Mouse (Mus musculus) common myeloid progenitor, adult 5-6 weeks (primary cell): Measurements from ENCODE around the gene Prkrip1. TPM values are rescaled to one million over a fixed set of nuclear protein-coding genes. Genes with fewer than 3 reads are reported as not detected.
"Not testable (repeated sequence)": the region's sequence is repeated elsewhere in the genome, so short reads cannot be mapped to it uniquely, and the experiment has no call there.

Experiments
- ATAC-seq: replicated peaks from 2 replicates; pipeline ENCODE4 v1.8.0; 2016; ENCODE audit warnings: low read depth, mild to moderate bottlenecking, moderate TSS enrichment, inconsistent platforms; ENCODE audit not compliant: poor library complexity, severe bottlenecking
- total RNA-seq: library from RNA; stranded (forward); fragments of 200-1000, 187-1606 nt; gene quantifications from 2 replicates; pipeline ENCODE4 v1.2.3, GENCODE M21; 2017

The Prkrip1 gene
- total RNA-seq, 1 experiment from 2014 or later, result 24.2 TPM

- no peak for ATAC-seq
Measured at GRCm38 (mm10) chr5:136168071-136168470, 30.7 kb downstream of the Prkrip1 start.

- ATAC-seq, result no peak
Measured at GRCm38 (mm10) chr5:136167296-136167695, 31.5 kb downstream of the Prkrip1 start.

GRCm38 (mm10) chr5:136165246-136165645 lies 33.5 kb downstream of the Prkrip1 start:
- no peak for ATAC-seq

- ATAC-seq, result no peak
Measured at GRCm38 (mm10) chr5:136163807-136164474, 34.8 kb downstream of the Prkrip1 start.

- ATAC-seq, result not testable (repeated sequence)
Measured at GRCm38 (mm10) chr5:136160084-136160483, 38.7 kb downstream of the Prkrip1 start.

GRCm38 (mm10) chr5:136155399-136155798 lies 43.4 kb downstream of the Prkrip1 start:
- ATAC-seq, result no peak

GRCm38 (mm10) chr5:136152365-136152764 lies 46.4 kb downstream of the Prkrip1 start:
- ATAC-seq, result no peak

GRCm38 (mm10) chr5:136149134-136149576 lies 49.6 kb downstream of the Prkrip1 start:
- peak; percentile 91 for ATAC-seq

- ATAC-seq, result no peak
Measured at GRCm38 (mm10) chr5:136147704-136148103, 51.1 kb downstream of the Prkrip1 start.

GRCm38 (mm10) chr5:136146936-136147335 lies 51.8 kb downstream of the Prkrip1 start:
- no peak for ATAC-seq

- ATAC-seq, result no peak
Measured at GRCm38 (mm10) chr5:136144606-136145430, 53.9 kb downstream of the Prkrip1 start.

GRCm38 (mm10) chr5:136143161-136143755 lies 55.5 kb downstream of the Prkrip1 start:
- ATAC-seq, result no peak

GRCm38 (mm10) chr5:136142746-136143145 lies 56.0 kb downstream of the Prkrip1 start:
- ATAC-seq, result no peak

GRCm38 (mm10) chr5:136140057-136140482 lies 58.7 kb downstream of the Prkrip1 start:
- ATAC-seq, result peak; percentile 43

GRCm38 (mm10) chr5:136139393-136139792 lies 59.4 kb downstream of the Prkrip1 start:
- no peak for ATAC-seq

GRCm38 (mm10) chr5:136137658-136138274 lies 61.0 kb downstream of the Prkrip1 start:
- 0 out of 2 replicates have a peak, but pooled peaks have one; percentile 21 for ATAC-seq

- no peak for ATAC-seq
Measured at GRCm38 (mm10) chr5:136136292-136136990, 62.3 kb downstream of the Prkrip1 start.

- peak; percentile 86 for ATAC-seq
Measured at GRCm38 (mm10) chr5:136135571-136136291, 63.0 kb downstream of the Prkrip1 start, which contains the start of the genes Lrwd1 and Alkbh4. Lrwd1 (minus strand) TSS chr5:136136074. Alkbh4 (plus strand) TSS chr5:136136146.
